Mouse (Mus musculus) testis, adult 2 months (tissue): ENCODE results near the gene Clec12a.

Experiments
- CTCF ChIP-seq: fragments of 200-500 bp; IDR thresholded peaks from 2 replicates; pipeline ENCODE4 v1.5.1; 2012; ENCODE audit warnings: low read depth, mild to moderate bottlenecking, inconsistent platforms, low read length, moderate library complexity; ENCODE audit not compliant: control insufficient read depth, insufficient read depth, insufficient replicate concordance
- POLR2A ChIP-seq: fragments of 200-500 bp; IDR thresholded peaks from 2 replicates; pipeline ENCODE4 v1.6.1; 2012; ENCODE audit warnings: low read depth, mild to moderate bottlenecking, inconsistent platforms, low read length, moderate library complexity; ENCODE audit not compliant: control insufficient read depth

- TF ChIP-seq CTCF: no peak
- TF ChIP-seq POLR2A: no peak
Observed at GRCm38 (mm10) chr6:129359515-129359914, 17.0 kb downstream of the Clec12a start.
